Mouse (Mus musculus) embryo, embryonic 10.5 days (tissue): ENCODE measurements around the gene Caln1.

Experiments used
- DNase-seq: peaks from one replicate; pipeline ENCODE4 v3.0.0-alpha.2; 2015; ENCODE audit warnings: low spot score

Caln1 gene

DNA sequence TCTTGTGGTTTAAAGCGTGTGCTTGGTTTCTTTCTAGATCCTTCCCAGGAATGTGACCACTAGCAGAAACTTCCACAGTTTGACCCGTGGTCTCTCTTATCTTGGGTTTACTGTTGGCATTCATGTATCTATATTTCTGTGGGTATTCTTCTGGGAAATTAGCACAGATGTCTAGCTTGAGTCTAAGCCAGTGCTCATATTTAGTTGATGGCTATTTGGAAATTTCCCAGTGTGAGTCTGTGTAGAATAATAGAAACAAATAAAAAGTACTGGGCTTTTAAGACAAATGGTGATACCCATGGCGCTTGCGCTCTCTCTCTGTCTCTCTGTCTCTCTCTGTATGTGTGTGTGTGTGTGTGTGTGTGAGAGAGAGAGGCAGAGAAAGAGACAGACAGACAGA lies 330.2 kb downstream of the Caln1 start:
- no peak for DNase-seq

DNA sequence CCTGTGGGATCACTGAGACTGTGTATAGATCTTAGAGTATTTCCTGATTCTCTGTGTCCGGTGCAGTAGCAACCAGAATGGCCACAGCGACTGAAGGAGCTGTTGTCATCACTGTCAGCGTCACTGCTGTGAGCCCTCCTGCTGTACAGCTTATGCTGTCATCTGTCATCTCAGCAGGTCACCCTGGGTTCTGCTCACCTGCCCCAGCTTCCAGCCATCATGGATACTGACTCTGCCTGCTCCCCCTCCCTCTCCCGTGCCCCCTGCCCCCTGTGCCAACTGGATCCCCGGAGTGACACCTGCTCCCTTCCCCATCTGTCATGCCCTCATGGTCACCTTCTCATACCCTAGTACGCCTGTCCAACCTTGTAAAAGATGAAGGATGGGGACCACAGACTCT lies 332.5 kb downstream of the Caln1 start:
- no peak for DNase-seq

DNA sequence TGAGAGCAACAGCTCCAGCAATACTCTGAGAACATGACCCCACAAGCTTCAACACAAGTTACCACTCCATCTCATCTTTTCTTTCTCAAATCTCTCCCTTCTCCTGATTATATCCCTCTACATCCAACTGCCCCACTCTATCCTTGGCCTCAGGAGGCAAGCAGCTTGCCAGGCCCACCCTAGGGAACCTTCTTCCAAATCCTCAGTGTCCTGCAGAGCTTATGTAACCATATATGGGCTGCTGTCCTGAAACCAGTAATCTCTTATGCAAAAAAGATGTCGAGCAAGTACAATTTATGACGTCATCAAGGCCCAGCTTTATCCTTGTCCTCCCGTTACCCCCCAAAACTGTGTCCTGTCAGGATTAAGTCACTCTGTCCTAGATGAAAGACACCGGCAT lies 333.1 kb downstream of the Caln1 start:
- no peak for DNase-seq

DNA sequence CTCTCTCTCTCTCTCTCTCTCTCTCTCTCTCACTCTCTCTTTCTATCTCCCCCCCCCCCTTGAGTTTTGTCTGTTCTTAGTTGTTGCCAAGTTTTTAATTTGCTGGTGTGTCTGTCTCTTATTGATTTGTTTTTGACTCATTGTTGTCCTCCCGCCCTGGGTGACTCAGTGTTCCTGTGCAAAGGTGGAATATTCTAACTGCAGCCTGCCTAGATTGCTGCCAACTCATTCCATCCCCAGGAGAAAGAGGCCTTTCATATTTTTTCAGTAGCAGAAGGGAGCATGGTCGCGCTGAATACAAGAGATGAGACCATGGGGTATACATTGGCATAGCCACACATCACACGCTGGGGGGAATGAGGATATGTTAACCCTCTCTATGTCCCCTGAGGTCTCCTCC lies 335.6 kb downstream of the Caln1 start:
- no peak for DNase-seq

DNA sequence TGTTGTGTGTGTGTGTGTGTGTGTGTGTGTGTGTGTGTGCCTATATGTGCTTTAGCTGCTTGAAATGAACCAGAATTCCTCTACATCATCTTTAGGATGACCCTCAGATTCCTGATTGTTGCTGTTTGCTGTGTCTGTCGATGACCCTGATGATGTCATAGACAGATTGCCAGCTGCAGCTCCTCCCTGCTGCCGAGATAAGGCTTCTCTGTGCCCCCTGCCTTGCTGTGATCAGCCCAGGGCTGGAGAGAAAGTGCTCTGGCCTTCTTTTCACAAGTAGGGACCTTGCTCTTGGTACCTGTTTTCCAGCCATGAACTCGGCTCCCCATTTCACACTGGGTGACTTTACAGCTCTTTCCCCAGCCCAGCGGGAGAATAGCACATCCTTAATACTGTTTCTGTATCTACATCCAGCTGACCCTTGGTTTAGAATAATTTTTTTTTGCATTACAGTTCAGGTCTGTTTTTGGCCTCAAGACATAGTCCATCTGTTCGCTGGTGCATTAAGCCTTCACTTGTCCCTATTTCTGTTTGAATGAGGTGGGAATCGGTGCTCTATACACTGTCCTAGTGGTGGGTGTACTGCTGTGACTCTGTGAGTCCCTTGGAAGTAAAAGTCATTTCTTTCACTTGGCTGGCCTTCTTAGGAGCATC lies 337.1 kb downstream of the Caln1 start:
- DNase-seq, result no peak

DNA sequence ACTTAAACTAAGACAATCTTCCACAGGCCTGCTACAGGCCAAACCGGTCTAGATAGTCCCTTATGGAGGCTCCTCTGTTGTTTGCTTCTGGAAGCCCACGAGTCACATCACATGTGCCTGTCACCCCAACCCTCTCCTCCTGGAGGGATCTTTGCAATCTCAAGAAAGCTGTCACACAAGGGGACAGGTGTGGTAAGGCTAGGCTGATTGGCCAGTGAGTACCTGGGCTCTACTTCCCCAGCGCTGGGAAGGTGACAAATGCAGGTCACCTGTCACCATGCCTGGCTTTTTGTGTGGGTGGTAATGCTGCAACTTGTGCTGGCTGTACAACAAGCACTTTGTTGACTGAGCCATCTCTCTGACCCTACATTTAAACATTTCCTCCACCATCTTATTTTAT lies 338.5 kb downstream of the Caln1 start:
- no peak for DNase-seq

DNA sequence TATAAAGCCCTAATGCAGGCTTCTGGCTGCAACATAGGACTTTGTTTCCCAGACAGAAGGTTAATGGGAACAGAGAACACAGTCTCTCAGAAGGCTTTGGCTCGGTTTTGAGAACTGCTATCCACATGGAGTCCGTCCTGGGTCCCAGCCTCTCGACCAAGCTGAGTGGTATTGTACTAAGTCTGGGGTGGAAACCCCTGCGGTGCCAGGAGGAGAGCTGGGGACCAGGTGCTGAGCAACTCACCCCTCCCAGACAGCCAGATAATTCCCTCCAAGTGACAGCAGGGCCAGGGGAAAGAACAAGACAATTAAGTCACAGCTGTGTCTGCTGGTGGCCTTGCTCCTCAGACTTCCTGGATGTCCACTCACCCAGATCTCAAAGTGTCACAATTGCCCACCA lies 339.4 kb downstream of the Caln1 start:
- no peak for DNase-seq

DNA sequence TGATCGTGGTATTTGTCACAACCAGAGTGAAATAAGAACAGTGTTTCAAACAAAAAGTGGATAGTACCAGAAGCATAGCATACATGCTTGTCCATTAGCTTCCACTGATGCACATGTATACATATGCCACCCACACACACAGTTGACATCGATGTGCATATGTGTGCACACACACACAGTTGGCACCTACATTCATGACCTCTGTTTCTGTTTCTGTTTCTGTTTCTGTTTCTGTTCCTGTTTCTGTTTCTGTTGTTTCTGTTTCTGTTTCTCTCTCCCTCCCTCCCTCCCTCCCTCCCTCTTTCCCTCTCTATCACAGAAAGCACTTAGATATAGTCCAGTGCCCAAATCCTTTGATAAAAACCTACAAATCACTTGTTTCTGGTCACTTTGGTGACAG lies 342.4 kb downstream of the Caln1 start:
- no peak for DNase-seq

DNA sequence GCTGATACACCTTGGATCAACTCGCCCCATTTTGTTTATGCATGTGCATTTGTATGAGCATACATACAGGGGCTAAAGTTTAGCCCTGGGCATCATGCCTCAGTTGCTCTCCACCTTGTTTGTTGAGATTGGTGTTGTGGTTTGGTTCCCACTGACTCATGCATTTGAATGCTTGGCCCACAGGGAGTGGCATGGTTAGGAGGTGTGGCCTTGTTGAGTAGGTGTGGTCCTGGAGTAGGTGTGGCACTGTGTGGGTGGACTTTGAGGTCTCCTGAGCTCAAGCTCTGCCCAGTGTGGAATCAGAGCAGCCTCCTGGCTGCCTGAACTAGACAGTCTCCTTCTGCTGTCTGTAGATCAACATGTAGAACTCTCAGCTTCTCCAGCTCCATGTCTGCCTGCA lies 343.0 kb downstream of the Caln1 start:
- no peak for DNase-seq

DNA sequence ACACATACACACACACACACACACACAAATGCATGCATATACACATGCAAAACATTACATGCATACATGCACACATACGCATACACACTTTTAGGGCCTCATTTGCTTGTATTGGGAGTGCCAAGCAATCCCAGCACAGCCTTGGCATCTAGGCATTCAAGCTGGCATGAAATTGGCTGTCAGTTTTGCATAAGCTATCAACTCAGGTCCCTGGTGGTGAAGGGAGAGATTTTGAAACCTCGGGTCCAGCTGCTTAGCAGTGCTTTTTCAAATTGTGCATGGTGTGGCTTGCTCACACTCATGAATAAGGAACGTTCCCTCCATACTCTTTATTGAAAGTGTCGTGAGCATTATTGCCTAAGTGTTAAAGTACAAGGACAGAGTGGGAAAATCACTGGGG lies 345.9 kb downstream of the Caln1 start:
- DNase-seq, result no peak

DNA sequence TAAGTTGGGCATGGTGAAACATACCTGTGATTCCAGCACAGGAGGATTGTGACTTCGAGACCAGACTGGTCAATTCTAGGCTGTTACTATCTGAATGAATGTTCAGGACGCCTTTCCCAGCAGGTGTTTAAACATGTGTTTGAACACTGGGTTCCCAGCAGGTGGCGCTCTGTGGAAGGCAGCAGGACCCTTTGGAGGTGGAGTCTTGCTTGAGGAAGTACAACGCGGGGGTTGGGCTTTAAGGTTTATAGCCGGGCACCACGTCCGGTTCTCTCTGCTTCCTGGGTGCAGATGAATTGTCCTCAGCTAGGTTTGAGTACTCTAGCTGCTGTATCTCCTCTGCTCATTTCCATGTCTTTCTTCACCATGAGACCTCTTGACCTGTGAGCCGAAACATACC lies 349.1 kb downstream of the Caln1 start:
- DNase-seq, result peak; percentile 29

DNA sequence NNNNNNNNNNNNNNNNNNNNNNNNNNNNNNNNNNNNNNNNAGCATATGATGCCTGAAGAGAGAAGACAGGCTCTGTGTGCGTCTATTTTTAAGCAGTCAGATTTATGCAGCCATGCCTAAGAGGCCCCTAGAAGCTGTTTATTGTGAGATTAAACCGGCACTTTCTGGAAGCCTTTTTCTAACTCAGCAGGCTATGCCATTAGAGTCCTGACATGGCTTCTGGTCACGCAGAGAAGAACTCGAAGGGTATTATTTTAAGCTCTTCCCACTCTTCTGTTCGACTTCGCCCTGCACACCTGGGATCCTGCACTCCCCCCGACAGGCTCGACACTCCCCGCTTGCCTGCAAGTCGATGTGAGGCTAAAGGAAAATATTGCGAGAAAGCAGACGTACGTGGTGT lies 372.9 kb downstream of the Caln1 start:
- DNase-seq, result no peak

DNA sequence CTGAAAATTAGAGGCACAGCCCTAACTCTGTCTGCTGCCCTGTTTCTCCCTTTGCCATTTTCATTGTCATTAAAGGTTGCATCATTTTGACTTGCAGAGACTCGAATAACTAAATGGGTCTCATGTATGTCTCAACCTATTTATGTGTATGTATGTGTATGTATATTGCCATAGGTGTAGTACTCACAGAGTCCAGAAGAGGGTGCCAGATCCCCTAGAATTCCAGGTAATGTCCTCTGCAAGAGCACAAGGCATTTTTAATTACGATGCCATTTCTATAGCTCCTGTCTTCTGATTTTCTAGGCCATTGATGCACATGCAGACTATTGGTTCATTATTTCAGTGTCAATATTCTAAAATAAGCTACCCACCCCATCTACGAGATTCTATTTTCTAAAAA lies 388.3 kb downstream of the Caln1 start:
- peak; percentile 41 for DNase-seq

DNA sequence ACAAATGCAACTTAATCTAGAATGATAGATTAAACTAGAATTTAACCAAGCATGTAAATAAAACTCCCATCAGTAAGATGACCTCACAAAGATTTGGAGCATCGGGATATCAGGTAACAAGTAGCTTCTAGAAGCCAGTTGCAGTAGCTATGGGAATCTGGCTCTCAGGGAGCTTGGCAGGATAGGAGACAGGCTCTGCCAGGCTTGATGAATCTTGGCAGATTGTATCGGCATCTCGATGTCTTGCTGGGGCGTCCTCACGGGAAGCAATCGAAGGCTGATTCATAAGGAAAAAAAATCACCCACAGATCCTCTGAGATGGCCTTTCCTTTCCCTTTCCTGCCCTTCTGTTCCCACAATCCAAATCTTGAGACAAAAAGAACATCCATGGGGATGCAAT lies 396.5 kb downstream of the Caln1 start:
- DNase-seq, result no peak

DNA sequence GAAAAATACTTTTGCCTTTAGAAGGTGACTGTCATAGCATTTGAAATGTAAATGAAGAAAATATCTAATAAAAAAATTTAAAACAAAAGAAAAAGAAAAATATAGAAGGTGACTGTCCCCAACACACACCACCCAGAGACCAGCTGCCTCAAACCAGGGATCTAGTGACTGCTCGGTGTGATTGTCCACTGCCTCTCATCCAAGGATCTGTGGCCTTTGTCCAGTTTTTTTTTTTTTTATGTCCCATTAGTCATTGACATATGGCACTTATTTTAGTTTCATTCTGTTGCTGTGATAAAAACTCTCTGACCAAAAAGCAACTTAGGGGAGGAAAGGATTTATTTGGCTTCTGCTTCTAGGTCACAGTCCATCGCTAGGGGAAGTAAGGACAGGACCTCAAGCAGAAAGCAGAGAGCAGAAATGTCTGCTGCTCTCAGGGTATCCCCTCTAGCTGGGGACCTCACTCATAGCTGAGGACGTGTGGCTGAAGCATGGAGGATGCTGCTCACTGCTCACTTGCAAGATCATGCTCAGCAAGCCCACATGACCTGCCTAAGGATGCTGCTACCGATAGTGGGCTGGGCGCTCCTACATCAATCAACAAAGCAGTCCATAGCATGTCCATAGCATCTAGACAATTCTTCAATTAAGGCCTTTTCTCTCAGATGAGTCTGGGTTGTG lies 401.9 kb downstream of the Caln1 start:
- no peak for DNase-seq

DNA sequence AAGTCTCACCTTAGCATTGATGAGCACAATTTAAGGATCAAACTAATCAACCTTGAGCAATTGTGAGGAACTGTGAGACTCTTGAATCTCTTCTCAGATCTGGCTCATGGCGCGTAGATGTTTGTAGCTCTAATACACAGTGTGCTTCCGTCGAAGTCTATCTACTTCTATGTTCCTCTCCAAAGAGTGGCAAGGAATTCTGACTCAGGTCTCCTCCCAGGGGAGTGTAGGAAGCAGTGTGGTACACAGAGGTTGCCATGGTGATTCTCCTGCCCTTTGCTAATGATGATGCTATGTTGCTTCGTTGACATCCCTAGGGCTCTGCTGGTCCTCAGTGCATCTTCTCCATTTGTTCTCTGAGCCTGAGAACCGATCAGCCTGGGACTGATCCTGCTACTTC lies 403.2 kb downstream of the Caln1 start:
- no peak for DNase-seq

DNA sequence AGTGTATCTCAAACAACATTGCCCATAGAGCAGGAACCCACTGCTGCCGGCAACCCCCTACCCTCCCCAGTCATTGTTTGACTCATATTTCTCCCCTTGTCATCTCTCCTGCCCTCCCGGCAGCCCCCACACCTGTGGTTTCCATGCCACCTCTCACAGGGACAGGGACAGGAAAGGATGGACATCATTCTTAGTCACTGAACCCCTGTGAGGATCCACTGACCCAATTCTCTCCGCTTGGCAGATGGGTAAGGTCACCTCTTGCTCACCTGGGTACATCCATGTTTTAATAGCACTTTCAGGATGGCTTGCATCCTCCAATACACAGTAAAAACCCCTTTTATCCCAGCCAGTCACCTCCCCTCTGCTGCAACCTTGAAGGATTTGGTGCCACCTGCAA lies 405.7 kb downstream of the Caln1 start:
- DNase-seq, result no peak

DNA sequence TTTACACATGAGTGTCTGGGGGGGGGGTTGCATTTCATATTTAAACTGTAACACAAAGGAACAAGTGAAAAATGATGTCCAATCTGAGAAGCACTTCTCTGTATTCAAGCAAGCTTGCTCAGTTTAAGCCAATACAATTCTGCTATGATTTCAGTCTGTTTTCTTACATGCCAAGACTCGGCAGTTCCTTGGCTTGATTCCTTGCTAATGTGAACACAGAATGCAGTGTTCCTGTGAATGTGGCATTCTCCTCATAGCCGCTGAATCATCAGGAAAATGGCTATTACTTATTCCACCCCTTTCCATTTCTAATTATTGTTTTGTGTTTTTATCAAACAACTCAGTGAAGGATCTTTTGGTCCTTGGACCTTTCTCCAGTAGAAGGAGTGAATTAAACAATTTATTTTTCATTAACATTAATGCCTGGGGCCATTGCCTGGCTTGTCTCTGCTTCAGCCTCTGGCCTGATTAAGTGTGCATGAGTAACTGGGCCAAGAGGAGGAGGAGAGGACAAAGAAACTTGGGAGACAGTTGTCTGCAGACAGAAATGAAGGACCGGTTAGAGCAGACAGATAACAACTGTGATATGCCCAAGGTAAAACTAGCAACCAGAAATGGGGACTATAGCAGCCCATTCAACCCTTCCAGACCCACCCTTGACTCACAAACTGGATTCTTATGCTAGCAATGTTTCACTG lies 423.6 kb downstream of the Caln1 start:
- no peak for DNase-seq

DNA sequence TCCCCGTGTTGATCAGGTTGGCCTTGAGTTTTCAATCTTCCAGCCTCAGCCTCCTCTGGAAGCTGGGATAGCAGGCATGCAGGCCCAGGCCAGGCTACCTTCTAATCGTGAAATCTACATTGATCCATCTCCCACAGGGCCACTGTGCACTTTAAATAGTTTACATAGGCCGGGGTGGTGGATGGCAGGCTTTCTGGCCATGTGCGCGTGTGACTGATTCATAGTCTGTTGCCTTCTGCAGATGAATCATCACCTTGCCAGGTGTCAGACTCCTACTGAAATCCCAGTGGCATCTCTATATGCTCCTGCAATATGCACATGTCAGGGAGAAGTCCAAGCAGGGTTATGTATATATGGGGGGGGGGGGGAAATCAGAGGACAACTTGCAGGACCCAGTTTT lies 428.5 kb downstream of the Caln1 start:
- no peak for DNase-seq

DNA sequence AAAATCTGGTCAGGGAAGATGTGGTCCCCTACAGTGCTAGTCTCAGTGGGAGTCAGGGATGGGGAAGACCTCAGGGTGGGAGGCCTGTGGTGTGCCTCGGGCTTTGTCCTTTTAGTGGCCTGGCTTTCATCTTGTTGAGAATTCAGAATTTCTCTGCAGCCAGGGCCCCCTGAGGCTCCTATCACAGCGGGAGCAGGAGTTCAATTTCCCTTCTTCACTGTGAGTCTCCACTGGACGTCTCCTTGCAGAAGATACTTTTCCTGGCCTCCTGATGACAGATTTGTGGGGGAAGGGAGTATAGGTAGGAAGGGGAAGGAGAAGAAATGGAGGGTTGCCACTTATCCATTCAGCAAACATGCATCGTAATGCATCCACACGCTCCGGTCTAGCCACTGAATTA lies 441.1 kb downstream of the Caln1 start:
- DNase-seq, result no peak

DNA sequence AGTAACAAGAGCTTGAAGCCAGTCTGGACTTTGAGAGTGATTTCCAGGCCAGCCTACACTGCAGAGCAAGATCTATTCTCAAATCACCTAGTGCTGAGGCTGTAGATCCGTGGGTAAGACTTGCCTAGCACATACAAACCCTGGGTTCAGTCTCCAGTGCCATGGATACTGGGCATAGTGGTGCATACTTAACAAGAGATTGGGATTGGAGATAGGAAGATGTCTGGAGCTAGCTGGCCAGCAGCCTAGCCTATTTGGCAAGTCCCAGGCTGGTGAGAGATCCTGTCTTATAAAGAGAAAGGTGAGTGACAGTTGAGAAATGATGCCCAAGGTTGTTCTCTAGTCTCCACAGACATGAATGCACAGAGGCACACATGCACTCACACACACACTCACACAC lies 441.6 kb downstream of the Caln1 start:
- no peak for DNase-seq

DNA sequence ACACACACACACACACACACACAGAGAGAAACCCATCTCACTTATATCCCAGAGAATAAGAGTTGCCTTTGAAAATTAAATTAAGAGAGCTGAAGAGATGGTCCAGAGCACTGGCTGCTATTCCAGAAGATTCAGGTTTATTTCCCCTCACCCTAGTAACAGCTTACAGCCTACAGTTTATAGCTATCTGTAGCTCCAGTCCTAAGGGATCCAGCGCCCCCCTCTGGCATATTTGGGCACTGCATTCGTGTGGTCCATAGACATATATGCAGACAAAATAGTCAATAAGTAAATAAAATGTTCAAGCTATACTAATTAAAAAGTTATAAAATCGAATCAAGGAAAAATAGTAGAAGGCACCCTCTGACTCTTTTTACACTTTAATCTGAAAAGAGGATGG lies 442.0 kb downstream of the Caln1 start:
- DNase-seq, result peak; percentile 64

DNA sequence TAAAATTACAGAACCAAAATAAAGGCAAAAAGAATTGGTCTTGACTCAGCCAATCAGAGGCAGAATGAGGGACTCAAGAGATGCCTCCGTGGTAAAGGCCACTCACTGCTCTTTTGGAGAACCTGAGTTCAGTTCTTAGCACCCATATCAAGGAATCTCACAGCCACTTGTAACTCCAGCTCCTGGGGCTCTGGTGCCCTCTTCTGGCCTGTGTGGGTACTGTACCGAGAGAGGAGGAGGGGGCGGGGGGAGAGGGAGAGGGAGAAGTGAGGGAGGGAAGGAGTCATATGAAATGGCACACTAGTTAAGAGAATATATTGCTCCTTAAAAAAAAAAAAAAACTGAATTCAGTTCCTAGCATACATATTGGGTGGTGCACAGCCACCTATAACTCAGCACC lies 442.7 kb downstream of the Caln1 start:
- DNase-seq, result no peak

DNA sequence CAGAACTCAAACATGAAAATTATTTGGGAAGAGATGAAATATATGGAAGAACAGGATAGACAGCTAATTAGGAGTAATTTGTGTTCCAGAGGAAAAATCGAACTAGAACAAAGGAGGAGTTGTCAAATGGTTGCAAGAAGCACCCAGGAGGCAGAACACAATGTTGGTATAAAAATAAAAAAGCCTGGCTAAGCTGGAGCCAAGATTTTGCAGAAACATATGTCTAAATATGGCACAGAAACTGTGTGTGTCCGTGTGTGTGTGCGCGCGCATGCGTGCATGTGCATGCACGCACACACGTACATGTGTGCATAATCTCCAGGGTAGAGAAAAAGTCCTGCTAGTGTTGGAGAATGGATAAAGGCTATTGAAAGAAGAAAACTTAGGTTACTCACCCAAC lies 443.3 kb downstream of the Caln1 start:
- no peak for DNase-seq
